Mouse (Mus musculus): ENCODE measurements around the gene Mink1. TPM values are rescaled to one million over a fixed set of nuclear protein-coding genes. Genes with fewer than 3 reads are reported as not detected.
A peak's percentile ranks its signal among the peaks of the same experiment; 100 is the strongest.
"Not testable (repeated sequence)": the region's sequence is repeated elsewhere in the genome, so short reads cannot be mapped to it uniquely, and the experiment has no call there.

Gene Mink1
- polyA plus RNA-seq, 1 experiment from 2014 or later: 12.5 TPM

- H3K4me1 ChIP-seq (ENCODE audit: control insufficient read depth, insufficient read depth, low read length): peaks cover 9% of the 10 kb centered on the region
- H3K36me3 ChIP-seq (ENCODE audit: control insufficient read depth, insufficient read depth, low read length): peaks cover 16% of the 10 kb centered on the region
- under 1% methylated on average over 25 of the region's 26 CpGs for WGBS
- H3K4me2 ChIP-seq (ENCODE audit: low read depth, low read length): peak within 1 kb of the TSS; percentile 79
- no peaks in the 10 kb centered on the region for H3K9me3 ChIP-seq (replicated peaks; ENCODE audit: control insufficient read depth, low read length)
- H3K27me3 ChIP-seq (ENCODE audit: control insufficient read depth, insufficient read depth, low read length): no peaks in the 10 kb centered on the region
- ATAC-seq (ENCODE audit: insufficient read depth, low FRiP score): peak; percentile 95
- peak within 1 kb of the TSS; percentile 87 for H3K9ac ChIP-seq (ENCODE audit: low read length)
- H3K27ac ChIP-seq (ENCODE audit: low read length): no peak within 1 kb of the TSS
- H3K4me3 ChIP-seq (replicated peaks; ENCODE audit: low read length): peak within 1 kb of the TSS; percentile 76
Measured at GRCm38 (mm10) chr11:70525184-70525678, 37.5 kb upstream of the Mink1 start, which contains the start of gene Psmb6. Gene Psmb6 (plus strand): TSS chr11:70525367.

- WGBS: 1% methylated on average over 12 of the region's 12 CpGs
- peaks cover 9% of the 10 kb centered on the region for H3K4me1 ChIP-seq (ENCODE audit: control insufficient read depth, insufficient read depth, low read length)
- peak overlapping the region; percentile 76 for H3K4me3 ChIP-seq (replicated peaks; ENCODE audit: low read length)
- H3K27ac ChIP-seq (ENCODE audit: low read length): no peak overlapping the region
- peaks cover 16% of the 10 kb centered on the region for H3K36me3 ChIP-seq (ENCODE audit: control insufficient read depth, insufficient read depth, low read length)
- H3K9me3 ChIP-seq (replicated peaks; ENCODE audit: control insufficient read depth, low read length): no peaks in the 10 kb centered on the region
- no peak for ATAC-seq (ENCODE audit: insufficient read depth, low FRiP score)
- peak overlapping the region; percentile 87 for H3K9ac ChIP-seq (ENCODE audit: low read length)
- no peaks in the 10 kb centered on the region for H3K27me3 ChIP-seq (ENCODE audit: control insufficient read depth, insufficient read depth, low read length)
- H3K4me2 ChIP-seq (ENCODE audit: low read depth, low read length): peak overlapping the region; percentile 79
Measured at GRCm38 (mm10) chr11:70525726-70526125, 37.0 kb upstream of the Mink1 start.

- ATAC-seq (ENCODE audit: insufficient read depth, low FRiP score): no peak
- H3K4me2 ChIP-seq (ENCODE audit: low read depth, low read length): peak overlapping the region; percentile 79
- peak overlapping the region; percentile 87 for H3K9ac ChIP-seq (ENCODE audit: low read length)
- no peaks in the 10 kb centered on the region for H3K9me3 ChIP-seq (replicated peaks; ENCODE audit: control insufficient read depth, low read length)
- peaks cover 16% of the 10 kb centered on the region for H3K36me3 ChIP-seq (ENCODE audit: control insufficient read depth, insufficient read depth, low read length)
- 83% methylated on average over 12 of the region's 12 CpGs for WGBS
- no peaks in the 10 kb centered on the region for H3K27me3 ChIP-seq (ENCODE audit: control insufficient read depth, insufficient read depth, low read length)
- no peak overlapping the region for H3K27ac ChIP-seq (ENCODE audit: low read length)
- H3K4me3 ChIP-seq (replicated peaks; ENCODE audit: low read length): peak overlapping the region; percentile 76
- H3K4me1 ChIP-seq (ENCODE audit: control insufficient read depth, insufficient read depth, low read length): peaks cover 9% of the 10 kb centered on the region
Measured at GRCm38 (mm10) chr11:70526211-70526610, 36.5 kb upstream of the Mink1 start.

- H3K4me3 ChIP-seq (replicated peaks; ENCODE audit: low read length): no peak overlapping the region
- no peaks in the 10 kb centered on the region for H3K9me3 ChIP-seq (replicated peaks; ENCODE audit: control insufficient read depth, low read length)
- H3K4me1 ChIP-seq (ENCODE audit: control insufficient read depth, insufficient read depth, low read length): peaks cover 9% of the 10 kb centered on the region
- no peak overlapping the region for H3K27ac ChIP-seq (ENCODE audit: low read length)
- no peaks in the 10 kb centered on the region for H3K27me3 ChIP-seq (ENCODE audit: control insufficient read depth, insufficient read depth, low read length)
- no peak overlapping the region for H3K4me2 ChIP-seq (ENCODE audit: low read depth, low read length)
- no peak overlapping the region for H3K9ac ChIP-seq (ENCODE audit: low read length)
- 89% methylated on average over 7 of the region's 7 CpGs for WGBS
- no peak for ATAC-seq (ENCODE audit: insufficient read depth, low FRiP score)
- H3K36me3 ChIP-seq (ENCODE audit: control insufficient read depth, insufficient read depth, low read length): peaks cover 16% of the 10 kb centered on the region
Measured at GRCm38 (mm10) chr11:70528610-70529009, 34.1 kb upstream of the Mink1 start.

- ATAC-seq (ENCODE audit: insufficient read depth, low FRiP score); H3K27ac ChIP-seq (ENCODE audit: low read length); H3K4me3 ChIP-seq (replicated peaks; ENCODE audit: low read length); H3K4me1 ChIP-seq (ENCODE audit: control insufficient read depth, insufficient read depth, low read length); H3K4me2 ChIP-seq (ENCODE audit: low read depth, low read length); H3K9me3 ChIP-seq (replicated peaks; ENCODE audit: control insufficient read depth, low read length); H3K9ac ChIP-seq (ENCODE audit: low read length); H3K27me3 ChIP-seq (ENCODE audit: control insufficient read depth, insufficient read depth, low read length): not testable (repeated sequence)
- peaks cover 16% of the 10 kb centered on the region for H3K36me3 ChIP-seq (ENCODE audit: control insufficient read depth, insufficient read depth, low read length)
- WGBS: 80% methylated on average over 2 of the region's 2 CpGs
Measured at GRCm38 (mm10) chr11:70531065-70531464, 31.6 kb upstream of the Mink1 start.

GRCm38 (mm10) chr11:70532839-70533238, 29.8 kb upstream of the Mink1 start, which contains the start of gene Gm40193:
Gene Gm40193 (minus strand): TSS chr11:70532939.
- Histone ChIP-seq H3K36me3 (ENCODE audit: control insufficient read depth, insufficient read depth, low read length) (peaks cover 5% of the 10 kb centered on the region; the same call in 1 of the 2 replicates), H3K27ac (ENCODE audit: low read length) (no peak within 1 kb of the TSS), H3K27me3 (ENCODE audit: control insufficient read depth, insufficient read depth, low read length) (no peaks in the 10 kb centered on the region), H3K9me3 (replicated peaks; ENCODE audit: control insufficient read depth, low read length) (no peaks in the 10 kb centered on the region), H3K4me3 (replicated peaks; ENCODE audit: low read length) (no peak within 1 kb of the TSS), H3K9ac (ENCODE audit: low read length) (no peak within 1 kb of the TSS), H3K4me1 (ENCODE audit: control insufficient read depth, insufficient read depth, low read length) (no peaks in the 10 kb centered on the region), H3K4me2 (ENCODE audit: low read depth, low read length) (no peak within 1 kb of the TSS)
- 79% methylated on average over 6 of the region's 6 CpGs for WGBS
- no peak for ATAC-seq (ENCODE audit: insufficient read depth, low FRiP score)

- Histone ChIP-seq H3K27me3 (ENCODE audit: control insufficient read depth, insufficient read depth, low read length) (no peaks in the 10 kb centered on the region), H3K9me3 (replicated peaks; ENCODE audit: control insufficient read depth, low read length) (no peaks in the 10 kb centered on the region), H3K4me3 (replicated peaks; ENCODE audit: low read length) (peak overlapping the region; percentile 54), H3K4me2 (ENCODE audit: low read depth, low read length) (peak overlapping the region; percentile 82), H3K27ac (ENCODE audit: low read length) (peak overlapping the region; percentile 71; the same call in 1 of the 2 replicates), H3K4me1 (ENCODE audit: control insufficient read depth, insufficient read depth, low read length) (peaks cover 7% of the 10 kb centered on the region), H3K36me3 (ENCODE audit: control insufficient read depth, insufficient read depth, low read length) (no peaks in the 10 kb centered on the region), H3K9ac (ENCODE audit: low read length) (peak overlapping the region; percentile 78)
- 11% methylated on average over 9 of the region's 9 CpGs for WGBS
- ATAC-seq (ENCODE audit: insufficient read depth, low FRiP score): no peak
Measured at GRCm38 (mm10) chr11:70539423-70539822, 23.3 kb upstream of the Mink1 start.

GRCm38 (mm10) chr11:70539877-70540587, 22.6 kb upstream of the Mink1 start, which contains the start of gene Pld2:
Gene Pld2 (plus strand): TSS chr11:70540064.
- ATAC-seq (ENCODE audit: insufficient read depth, low FRiP score): peak; percentile 98
- Histone ChIP-seq H3K36me3 (ENCODE audit: control insufficient read depth, insufficient read depth, low read length) (no peaks in the 10 kb centered on the region), H3K9me3 (replicated peaks; ENCODE audit: control insufficient read depth, low read length) (no peaks in the 10 kb centered on the region), H3K27me3 (ENCODE audit: control insufficient read depth, insufficient read depth, low read length) (no peaks in the 10 kb centered on the region), H3K4me1 (ENCODE audit: control insufficient read depth, insufficient read depth, low read length) (peaks cover 7% of the 10 kb centered on the region), H3K9ac (ENCODE audit: low read length) (peak within 1 kb of the TSS; percentile 78), H3K27ac (ENCODE audit: low read length) (peak within 1 kb of the TSS; percentile 71), H3K4me2 (ENCODE audit: low read depth, low read length) (peak within 1 kb of the TSS; percentile 82), H3K4me3 (replicated peaks; ENCODE audit: low read length) (peak within 1 kb of the TSS; percentile 54)
- WGBS: under 1% methylated on average over 63 of the region's 65 CpGs

GRCm38 (mm10) chr11:70540928-70541327, 21.8 kb upstream of the Mink1 start:
- Histone ChIP-seq H3K9me3 (replicated peaks; ENCODE audit: control insufficient read depth, low read length) (no peaks in the 10 kb centered on the region), H3K4me2 (ENCODE audit: low read depth, low read length) (peak overlapping the region; percentile 82), H3K36me3 (ENCODE audit: control insufficient read depth, insufficient read depth, low read length) (no peaks in the 10 kb centered on the region), H3K4me3 (replicated peaks; ENCODE audit: low read length) (peak overlapping the region; percentile 54), H3K27me3 (ENCODE audit: control insufficient read depth, insufficient read depth, low read length) (no peaks in the 10 kb centered on the region), H3K9ac (ENCODE audit: low read length) (peak overlapping the region; percentile 78), H3K27ac (ENCODE audit: low read length) (peak overlapping the region; percentile 71; the same call in 1 of the 2 replicates), H3K4me1 (ENCODE audit: control insufficient read depth, insufficient read depth, low read length) (peaks cover 7% of the 10 kb centered on the region)
- WGBS: 84% methylated on average over 7 of the region's 7 CpGs
- ATAC-seq (ENCODE audit: insufficient read depth, low FRiP score): no peak
